Mouse (Mus musculus) layer of hippocampus, adult 11-12 months (tissue): ENCODE measurements at regions not wholly inside any gene's neighbourhood (a gene's known extent, or its start where the extent isn't known, plus 50 kb on each side); places are given as distances from the start of the nearest gene placed in this dataset.
A peak's percentile ranks its signal among the peaks of the same experiment; 100 is the strongest.

Experiments
- DNase-seq: peaks from one replicate; pipeline ENCODE4 v3.0.0; 2022; ENCODE audit warnings: low spot score

DNA sequence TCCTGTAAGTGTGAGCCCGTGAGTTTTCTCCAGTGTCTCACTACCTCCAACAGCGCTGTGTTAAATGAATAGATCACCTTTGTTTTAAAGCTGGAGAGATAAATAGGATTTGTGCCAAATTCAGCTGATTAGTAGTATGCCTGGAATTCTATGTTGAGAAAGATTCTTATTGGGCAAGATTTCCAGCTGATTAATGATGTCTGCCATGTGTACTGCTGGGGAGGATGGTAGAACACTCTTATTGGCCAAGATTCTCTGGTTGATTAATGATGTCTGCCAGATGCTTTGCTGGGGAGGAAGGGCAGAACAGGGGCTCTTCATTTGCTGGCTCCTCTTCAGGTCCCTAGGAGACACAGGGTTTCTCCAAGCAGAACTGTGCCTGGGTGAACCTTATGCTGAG lies 158.9 kb upstream of the Bmper start:
- no peak for DNase-seq

DNA sequence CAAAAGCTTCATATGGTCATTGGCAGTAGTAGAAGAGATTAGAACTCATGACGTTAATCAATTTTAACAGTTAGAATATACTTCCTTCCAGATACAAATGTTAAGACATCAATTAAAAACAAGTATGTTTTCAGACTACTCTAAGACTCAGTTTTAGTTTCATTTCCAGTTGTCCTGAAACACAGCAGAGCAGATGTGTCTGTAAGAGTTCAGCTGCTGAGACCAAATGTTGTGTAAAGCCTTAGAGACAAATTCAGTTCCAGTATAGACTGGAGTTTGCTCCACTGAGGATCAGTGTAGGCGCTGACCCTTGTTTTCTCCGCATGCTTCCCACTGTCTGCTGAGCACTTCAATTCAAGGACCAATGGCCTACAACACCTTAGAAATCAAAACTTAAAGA lies 158.1 kb upstream of the Bmper start:
- no peak for DNase-seq

DNA sequence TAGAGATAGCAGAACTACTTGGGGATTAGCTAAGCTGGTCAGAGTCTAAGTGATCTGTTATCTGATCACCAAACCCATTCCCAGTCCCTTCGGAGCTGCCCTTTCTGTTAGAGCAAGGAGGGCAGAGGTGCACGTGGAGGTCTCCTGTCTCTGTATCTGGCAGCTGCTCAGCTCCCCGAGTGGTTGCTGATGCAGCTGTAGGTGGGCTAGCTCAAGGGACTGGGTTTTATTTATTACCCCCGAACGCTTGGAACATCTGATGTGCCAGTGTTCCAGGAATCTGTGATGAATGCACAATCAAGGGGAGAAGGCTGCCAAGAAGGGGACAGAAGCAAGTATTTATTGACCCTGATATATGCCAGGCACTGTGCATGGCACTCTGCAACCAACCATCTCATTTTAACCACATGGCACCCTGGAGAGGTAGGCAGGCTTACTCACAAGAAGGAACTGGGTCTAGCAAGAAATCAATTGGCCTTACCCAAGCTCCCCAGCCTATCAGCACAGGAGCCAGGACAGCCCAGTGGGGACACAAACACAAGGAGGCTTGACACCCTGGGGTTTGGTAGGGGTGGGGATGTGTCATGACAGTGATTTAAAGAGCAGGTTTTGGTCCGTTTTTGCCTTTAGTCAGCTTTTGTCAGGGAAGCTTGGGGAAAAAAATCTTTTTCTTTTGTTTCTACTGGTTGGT lies 154.6 kb upstream of the Bmper start:
- DNase-seq = no peak

DNA sequence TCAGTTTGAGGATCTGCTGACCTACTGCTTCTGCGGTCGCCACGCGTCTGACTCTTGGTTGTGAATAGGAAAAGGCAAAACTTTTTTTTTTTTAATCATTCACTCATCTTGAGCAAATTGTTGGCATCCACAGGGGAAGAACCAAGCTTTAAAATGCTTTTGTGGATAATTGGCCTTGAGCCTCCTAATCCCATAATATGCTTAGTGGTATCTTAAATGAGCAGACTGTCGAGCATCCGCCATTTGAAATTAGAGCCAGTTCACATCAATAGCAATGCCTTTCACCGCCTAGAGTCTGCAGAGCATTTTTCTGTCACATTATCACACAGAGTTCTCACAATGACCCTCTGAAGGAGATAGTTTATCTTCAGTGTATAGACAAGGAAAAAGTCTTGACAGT lies 153.7 kb upstream of the Bmper start:
- no peak for DNase-seq

DNA sequence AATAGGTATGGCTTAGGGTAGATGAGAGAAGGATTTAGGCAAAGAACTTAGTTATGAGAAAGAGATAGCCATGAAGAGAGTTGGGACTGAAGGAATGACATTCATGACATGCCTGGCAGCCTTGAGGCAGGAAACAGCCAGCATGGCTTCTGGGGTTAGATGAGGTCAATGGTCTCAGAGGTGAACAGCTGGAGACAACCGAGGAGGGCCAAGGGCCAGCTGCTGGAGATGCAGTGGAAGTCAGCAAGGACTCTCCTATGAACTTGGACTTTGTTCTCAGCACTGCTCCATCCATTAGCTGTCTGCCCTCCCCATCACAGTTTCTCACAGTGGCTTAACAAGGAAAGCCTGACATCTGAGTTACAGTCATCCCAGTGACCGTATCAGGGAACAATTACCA lies 151.9 kb upstream of the Bmper start:
- no peak for DNase-seq

DNA sequence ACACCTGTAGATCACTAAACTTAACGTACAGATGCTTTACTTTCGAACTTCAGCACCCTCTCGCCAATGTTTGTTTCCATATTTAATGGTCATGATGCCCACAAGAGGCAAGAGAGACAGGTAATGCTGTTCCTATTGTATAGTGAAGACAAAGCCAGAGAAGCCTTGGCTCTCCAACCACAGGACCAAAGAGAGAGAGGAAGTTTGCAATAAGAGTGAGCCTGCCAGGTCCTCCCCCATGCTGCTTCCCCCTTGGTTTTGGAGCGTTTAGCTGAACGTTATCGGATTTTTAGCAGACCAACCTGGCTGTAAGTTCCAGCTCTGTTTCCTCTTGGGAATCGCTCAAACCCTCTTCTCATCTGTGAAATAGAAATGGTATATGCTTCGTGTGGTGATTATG lies 150.1 kb upstream of the Bmper start:
- DNase-seq = no peak

DNA sequence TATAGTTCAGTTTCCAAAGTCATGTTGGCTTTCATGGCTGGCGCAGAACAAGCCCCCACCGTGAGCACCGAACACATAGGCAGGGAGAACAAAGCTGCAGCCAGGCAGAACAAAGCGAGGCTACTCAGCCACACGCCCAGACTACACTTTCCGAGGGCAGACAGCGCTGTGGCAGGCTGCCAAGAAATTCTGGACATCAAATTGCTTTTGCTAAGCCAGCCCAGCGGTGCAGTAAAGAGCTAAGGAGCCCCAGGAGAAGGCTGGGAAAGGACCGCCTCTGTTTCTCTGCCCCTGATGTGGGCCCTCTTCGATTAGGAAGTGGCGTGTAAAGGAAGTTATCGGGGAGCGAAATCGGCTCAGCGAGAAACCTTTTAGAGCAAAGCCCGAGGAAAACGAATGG lies 139.3 kb upstream of the Bmper start:
- peak; percentile 29 for DNase-seq

DNA sequence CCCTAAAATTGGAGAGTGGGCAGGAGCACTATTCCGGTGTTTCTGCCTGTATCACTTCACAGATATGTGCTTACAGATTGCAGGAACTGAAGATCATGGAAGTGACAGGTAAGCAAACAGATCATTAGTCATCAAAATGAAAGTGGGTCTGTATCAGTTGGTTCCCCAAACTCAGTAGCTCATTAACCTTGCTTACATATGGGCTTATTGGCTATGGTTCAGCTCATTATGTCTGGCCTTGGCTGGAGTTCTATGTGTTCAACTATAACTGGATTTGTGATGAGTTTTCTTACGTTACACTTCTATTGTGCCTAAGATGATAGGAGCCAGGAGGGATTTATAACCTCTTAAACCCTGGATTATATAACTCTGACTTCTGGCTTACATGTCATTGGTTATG lies 133.5 kb upstream of the Bmper start:
- no peak for DNase-seq

DNA sequence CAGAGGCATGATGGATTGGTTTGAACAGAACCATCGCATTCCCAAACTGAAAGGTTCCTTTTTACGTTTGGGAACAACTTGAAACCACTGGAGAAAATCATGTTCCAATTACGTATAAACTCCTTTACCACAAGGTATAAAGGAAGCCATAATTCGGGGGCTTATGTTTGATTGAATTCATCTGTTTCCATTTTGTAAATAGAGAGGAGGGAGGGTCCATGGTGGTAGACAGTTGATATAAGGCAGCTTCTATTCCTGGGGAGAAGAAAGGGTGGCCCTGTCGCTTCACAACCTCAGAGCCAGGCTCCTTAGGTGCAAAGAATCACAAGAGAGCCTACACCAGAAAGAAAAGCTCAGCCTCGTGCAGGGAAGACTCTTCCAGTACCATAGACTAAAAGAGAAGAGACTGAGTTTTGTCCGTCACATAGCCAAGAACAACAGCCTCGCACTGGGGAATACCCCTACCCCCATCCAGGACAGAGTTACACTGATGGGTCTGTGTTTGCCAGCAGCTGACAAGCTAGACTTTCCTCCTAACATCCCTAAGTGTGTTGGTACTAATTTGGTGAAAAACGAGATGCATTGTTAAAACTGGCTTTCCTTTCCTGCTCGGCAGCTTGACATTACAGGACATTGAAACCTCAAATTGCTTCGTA lies 125.6 kb upstream of the Bmper start:
- DNase-seq = no peak

DNA sequence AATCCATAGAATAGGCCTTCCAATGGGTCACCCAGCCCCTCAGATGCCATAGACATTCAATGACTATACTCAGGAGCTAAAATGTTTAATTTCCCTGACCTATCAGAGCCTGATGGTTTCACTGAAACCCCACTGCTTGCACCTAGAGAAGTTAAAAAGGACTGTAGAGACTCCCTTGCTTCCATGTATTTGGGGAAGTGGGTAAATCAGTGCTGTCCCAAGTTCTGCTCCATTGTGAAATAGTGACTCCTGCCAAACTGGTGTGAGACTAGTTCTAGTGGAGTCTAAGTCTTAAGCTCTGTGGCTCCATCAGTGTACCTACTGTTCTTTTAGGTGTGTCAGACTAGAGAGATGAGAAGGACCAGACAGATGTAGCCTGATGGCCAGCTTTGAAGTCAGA lies 121.3 kb upstream of the Bmper start:
- no peak for DNase-seq

DNA sequence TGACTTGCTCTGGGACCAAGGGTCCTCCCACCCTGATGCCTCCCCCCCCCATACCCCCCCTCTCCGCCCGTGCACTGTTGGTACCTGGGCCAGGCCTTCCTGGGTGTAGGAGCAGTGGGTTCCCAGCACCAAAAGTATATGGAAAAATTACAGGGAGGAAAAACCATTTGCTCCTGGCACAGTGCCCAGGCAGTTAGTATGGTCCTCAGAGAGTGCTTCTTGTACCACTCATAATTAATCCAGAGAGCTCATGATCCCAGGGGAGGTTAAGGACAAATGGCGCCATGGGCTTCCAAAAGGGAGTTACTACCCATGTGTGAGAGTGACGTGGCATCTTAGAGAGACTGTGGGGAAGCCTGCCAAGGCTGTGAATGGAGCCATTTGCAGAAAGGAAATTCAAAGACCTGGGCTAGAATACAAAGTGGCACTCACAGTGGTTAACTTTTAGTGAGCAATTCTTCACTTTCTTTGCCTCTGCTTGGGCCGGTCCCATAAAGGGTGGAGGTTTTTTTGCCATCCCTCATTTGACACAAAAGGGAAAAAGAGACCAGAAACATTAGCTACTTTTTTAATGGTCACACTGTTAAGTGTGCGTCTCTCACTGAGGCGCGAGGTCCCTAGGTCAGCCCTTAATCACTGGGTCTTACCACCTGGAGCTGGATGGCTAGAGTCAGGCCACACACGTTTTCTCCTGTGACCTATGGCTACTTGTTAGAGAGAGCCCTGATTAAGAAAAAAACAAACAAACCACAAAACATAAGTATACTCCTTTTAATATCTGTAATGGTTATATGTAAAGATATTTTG lies 120.7 kb upstream of the Bmper start:
- peak; percentile 51 for DNase-seq

DNA sequence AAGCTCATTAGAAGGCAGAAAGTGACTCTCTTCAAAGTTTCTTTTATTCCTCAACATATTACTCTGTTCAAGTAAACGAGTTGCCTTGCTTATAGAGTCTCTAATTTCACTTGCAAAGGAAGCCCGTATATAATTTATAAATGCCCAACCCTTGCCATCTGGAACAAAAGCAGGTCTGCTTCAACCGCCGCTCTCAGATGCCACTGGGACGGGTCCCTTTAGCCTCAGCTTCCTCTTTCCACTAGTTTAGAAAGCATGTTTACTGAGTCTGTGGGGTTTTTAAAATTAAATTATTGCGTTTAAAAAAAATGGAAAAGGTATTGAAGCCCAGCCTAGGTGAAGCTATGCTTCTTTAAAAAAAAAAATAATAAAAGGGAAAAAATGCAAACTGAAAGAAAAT lies 111.4 kb upstream of the Bmper start:
- no peak for DNase-seq

DNA sequence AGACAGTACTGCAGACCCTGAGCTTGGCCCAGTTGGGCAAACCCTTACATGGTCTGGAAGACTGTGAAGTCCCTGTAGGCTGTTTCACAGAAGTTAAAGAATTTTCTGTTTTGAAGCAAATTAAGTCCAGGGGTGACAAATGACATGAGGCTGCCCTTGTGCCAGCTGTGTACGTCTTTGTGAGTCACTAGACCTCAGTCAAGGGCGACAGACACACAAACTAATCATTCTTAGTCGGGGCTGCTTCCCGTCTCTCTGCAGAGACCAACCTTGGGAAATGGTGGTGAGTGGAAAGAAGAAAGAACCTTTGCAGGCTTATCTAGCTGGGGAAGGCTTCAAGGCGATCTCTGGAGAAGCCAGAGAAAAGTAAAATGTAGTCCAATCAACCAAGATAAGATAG lies 107.8 kb upstream of the Bmper start:
- no peak for DNase-seq

DNA sequence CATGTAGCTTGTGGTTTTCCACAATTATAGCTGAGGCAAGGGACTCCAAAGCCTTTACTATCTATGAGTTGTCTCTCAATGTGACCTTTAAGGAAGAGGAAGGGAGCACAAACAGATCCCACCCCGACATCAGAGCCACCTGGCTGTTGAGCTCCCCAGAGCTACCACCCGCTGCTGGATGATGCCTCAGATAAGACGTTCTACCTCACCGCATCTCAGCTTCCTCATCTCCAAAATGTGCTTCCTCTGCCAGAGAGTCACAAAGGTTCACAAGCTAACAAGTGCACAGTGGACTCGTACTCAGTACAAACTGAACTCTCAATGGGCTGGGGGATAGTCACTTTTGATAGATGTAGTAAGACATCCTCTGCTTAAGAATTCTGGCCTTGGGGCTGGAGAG lies 107.3 kb upstream of the Bmper start:
- no peak for DNase-seq

DNA sequence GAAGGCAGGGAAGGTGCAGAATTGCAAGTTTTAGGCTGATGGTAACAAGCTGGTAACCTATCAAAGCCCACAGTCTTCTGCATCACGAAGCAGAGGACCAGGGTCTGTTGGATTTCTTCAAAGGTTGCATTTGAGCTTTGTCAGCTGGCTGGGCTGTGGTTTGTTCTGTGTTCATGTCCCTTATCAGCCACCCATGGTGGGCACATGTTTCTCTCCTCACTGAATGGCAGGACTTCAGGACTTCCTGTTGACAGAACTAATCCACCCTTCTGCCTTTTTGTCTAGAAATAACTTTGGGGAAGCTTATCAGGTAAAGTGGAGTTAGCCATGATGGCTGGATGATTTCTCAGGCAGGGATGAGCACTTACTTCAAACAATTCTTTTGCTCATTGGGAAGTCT lies 106.6 kb upstream of the Bmper start:
- no peak for DNase-seq

DNA sequence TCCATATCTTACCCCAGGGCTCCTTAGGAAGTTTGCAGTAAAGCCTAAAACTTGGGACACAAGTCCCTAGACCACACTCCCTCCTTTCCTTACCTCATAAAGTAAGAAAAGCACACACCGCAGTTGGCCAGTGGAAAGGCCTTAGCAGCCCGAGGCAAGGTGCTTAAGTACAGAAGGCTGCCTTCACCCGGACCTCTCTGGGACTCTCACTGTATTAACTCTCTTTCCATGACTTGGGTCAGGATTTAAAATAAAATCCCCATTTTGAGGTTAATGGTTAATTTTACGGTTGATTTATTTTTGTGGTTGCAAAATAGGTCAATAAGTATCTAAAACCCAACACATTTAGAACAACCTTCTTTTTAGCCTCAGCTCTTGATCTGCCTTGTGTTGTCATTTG lies 103.1 kb upstream of the Bmper start:
- DNase-seq = no peak

DNA sequence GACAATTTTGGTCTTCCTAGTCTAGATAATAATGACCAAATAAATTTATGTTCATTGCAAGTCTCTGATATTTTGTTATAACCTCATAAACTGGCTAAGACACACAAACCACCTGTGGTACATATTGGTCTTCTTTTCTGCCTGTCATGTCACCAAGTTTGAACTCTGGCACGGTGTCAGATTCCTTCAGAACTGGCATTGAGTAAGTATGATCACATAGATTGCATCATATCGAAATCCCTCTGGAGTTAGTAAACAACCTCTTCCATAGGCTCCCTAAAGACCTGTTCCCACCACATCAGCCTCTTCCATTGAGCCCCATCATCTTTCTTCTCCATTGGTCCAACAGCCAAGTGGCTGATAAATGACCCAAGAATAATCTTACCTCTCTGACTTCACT lies 102.1 kb upstream of the Bmper start:
- DNase-seq = no peak

DNA sequence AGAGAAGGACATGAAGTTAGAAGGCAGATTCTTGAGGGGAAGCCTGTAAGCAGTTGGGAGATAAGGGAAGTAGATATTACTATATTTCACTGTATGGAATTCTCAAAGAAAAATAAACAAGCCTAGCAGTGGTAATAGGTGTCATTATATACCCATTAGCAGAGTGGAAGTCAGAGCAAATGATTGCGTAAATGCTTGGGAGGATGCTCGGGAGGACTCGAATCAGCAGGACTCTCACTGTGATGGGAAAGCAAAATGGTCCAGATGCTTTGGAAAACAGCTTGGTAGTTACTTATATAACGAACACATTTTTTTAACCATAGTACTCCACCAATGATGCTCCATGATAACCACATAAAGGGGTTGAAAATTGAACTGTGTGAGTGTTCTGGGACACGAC lies 100.4 kb upstream of the Bmper start:
- DNase-seq = no peak

DNA sequence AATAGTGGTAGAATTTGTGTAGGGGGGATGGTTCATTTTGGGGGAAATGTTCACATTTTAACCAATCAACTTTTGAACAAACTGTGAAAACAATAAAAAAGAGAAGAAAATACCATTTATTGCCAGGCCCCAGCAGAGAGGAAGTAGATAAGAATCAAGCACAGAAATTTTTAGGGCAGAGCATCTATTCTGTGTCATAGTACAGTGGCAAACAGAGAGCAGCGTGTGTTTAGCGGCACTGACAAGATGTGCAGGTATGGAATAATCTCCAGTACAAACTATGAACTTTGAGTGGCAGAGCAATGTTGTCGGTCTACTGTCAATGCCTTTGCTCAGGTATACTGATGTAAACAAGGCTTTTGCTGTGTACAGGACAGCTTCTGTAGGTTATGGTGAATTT lies 99.4 kb upstream of the Bmper start:
- DNase-seq = no peak

DNA sequence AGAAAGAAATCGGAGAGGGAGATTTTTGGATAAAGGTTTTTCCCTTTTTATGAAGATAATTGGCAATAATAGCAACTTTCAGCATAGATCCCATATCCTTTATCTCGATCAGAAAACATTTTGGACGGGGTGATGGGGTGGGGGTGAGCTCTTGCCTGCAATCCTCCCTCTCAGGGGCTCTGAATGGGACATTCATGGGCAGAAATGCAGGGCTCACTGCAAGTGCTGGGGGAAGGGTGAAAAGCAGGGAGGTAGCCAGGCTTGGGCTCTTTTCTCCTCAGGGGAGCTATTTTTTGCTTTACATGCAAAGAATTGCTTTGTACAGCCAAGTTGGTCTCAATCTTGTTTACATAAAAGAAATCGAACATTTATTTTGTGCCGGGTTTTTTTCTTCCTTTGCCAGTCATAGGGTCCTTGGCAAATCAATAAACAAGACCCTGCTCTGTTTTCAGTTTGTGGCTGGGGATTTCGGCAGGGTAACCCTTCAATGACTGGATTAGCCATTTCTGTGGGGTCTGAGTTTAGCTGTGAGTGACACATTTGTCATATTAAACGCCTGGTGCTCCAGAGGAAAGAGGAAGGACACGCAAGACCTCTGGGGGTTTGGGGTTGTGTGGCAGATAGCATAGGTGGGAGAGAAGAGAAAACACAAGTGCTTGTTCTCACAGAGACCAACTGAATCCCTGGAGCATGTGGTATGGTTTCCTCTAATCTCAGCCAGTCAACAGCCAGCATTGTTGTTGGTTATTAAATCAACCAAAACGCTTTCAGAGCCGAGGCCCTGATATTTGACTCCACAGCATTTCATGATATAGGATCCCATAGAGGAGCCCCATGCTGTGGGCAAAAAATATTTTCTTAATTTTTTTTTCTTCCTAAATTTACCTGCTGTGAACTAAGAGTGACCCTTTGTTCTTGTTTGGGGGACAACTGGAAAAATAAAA lies 96.8 kb upstream of the Bmper start:
- DNase-seq = no peak

DNA sequence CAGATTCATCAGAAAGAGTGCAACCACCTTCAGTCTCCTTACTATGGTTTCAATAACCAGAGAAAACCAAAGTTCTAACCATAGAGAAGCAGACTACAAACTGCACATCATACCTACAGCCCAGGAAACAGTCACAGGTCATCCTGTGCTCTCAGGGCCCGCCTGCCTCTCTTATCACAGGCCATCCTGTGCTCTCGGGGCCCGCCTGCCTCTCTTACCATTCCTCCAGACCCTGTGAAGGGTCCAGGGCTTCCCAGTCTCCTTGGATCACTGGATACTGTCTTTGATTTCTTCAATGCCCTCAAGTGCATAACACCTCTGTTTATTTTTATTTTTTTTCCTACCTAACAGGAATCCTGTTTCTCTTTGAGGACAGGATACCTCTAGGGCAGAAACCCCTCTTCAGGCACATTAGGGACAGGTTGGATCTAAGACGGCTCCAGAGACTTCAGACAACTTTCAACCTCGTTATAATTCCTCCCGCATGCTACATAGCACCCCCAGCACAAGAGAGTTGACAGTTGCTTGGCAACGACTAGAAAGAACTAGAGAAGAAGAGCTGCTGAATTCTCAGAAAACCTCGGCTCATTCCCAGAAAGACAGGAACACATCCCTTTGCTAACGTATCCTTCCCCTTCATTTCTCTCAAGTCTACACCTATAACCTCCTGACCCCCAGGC lies 95.4 kb upstream of the Bmper start:
- DNase-seq = no peak

DNA sequence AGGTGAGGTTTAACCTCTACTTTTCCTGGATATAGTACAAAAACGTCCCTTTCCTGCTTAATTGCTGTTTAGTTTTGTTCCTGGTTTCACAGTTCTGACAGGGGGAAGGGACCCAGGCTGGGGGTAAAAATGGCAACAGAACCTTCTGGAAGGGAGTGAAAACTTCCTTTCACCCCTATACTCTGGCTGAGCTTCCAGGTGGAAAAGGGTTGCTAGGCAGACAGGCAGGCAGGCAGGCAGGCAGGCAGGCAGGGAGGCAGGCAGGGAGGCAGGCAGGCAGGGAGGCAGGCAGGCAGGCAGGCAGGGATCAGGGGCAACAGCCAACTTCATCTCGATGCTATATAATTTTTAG lies 94.9 kb upstream of the Bmper start:
- no peak for DNase-seq
